Mouse (Mus musculus) liver (tissue): ENCODE measurements around the gene Rasgrf1.

Experiments used
- DNase-seq: peaks from one replicate; pipeline ENCODE4 v3.0.0-alpha.2; 2020; ENCODE audit warnings: mixed read lengths

Rasgrf1 gene

DNA sequence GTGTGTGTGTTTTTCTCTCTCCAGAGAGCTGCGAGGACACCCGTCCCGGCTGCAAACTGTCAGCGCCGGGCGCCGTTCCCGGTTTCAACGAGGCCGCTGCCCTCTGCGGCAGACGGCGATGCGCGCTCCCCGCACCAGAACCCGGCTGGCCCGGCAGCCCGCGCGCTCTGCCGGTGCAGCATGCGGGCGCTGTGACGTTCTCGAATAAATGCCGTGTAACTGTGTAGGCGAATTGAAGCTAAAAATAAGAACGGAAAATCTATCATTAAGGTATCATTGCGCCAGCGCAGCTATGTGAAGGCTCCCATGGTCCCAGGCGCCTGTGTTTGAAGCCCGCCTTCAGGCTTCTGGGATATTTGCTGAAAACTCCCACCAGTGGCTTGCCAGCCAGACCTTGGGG, 1.1 kb upstream of the Rasgrf1 start:
- DNase-seq, result no peak

DNA sequence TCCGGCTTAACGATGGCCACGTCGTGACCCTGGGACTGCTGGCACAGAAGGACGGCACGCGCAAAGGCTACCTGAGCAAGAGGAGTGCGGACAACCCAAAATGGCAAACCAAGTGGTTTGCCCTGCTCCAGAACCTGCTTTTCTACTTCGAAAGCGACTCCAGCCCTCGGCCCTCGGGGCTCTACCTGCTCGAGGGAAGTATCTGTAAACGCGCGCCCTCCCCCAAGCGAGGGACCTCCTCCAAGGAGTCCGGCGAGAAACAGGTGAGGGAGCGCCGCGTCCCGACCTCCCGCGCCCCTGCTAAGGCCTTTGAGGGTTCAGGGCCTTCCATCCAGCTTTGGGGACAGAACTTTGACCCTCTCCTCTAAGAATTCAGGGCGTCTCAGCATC, 298 bp downstream of the Rasgrf1 start:
- no peak for DNase-seq

DNA sequence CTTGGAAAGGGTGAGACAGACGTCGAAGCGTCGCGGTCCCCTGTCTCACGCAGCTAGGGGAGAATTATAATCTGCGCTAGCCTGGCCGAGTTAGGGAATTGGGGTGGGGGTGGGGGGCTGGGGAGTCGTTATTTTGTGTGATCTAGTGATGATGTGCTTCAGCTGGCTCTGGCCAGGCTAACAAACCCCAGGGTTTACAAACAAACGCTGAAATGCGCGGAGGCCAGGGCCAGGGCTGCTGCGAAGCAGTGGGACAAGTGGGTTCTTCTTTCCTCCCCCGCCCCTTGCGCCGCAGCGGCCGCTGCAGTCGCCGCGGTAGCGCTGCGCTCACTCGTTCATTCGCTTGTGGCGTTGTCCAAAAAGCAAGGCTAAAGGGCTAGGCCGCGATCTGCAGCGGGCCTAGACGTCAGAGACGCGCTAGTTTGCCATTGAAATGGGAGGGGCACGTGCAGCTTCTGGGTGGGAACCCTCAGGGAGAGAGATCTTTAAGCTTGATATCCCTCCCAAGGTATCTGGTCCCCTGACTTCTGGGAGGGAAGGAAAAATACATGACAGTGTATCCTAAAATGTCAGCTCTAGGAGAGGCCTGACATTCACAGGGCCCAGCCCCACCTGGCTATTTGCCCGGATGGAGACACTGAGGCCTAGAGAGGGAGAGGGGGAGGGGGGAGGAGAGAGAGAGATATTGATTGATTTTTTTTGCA, 1.2 kb downstream of the Rasgrf1 start:
- no peak for DNase-seq

DNA sequence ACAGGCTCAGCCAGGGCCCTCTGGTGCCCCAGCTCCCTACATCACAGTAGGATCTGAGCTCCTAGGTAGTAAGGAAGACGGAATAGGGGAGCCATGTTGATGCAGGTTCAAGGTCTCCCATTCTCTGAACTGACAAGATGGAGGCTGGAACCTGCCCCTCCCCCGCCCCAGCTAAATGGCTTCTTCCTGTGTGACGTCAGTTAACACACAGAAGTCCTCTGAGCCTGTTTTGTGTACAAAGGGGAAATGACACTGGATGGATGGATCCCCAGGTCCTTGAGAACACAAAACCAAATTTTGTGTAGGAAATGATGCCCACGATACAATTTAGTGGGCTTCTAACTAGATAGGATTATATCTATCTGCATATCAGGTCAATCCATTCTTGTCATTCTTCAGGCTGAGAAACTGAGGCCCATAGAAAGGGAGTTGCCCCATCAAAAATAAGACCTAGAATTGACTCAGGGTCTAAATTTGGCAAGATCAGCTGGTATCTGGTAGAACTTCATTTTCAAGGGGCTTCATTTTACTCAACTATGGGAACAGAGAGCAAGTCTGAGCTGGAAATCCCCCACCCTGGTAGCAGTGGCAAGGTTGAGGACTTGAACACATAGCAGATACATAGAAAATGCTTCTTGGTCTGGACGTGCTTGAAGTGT, 2.3 kb downstream of the Rasgrf1 start:
- DNase-seq, result no peak

DNA sequence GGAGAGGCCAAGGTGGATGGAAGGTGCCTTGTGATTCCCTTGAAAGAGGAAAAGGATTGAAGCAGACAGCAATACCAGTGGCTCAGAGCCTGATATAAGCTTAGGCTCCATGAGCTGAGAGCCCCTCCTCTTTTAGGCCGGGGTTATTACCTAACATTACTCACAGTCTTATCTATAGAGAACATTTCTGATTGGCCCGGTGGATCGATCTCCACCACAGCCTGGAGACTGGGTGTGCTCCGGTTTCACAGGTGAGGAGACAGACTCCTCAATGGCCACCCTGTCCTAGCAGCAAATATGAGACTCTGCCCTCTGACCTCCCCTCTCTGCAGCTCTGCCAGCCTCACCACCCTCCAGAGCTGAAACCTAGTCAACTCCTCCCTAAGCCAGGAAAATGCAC, 3.4 kb downstream of the Rasgrf1 start:
- no peak for DNase-seq

DNA sequence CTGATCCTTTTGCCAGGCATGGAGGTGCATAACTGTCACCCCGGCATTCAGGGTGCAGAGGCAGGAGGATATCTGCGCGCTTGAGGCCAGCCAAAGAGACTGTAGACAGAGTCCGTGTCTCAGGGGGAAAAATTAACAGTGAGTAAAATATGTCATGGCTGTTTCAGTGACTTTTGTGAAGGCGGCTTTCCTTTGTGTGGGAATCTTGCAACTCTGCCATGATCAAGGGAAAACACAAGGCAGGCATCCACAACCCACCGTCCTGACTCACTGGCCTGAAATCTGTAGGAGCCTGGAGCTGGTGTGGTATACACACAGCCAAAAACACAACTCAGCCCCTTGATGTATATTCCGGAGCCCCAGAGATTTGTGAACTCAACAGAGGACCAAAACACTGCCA, 6.8 kb downstream of the Rasgrf1 start:
- no peak for DNase-seq

DNA sequence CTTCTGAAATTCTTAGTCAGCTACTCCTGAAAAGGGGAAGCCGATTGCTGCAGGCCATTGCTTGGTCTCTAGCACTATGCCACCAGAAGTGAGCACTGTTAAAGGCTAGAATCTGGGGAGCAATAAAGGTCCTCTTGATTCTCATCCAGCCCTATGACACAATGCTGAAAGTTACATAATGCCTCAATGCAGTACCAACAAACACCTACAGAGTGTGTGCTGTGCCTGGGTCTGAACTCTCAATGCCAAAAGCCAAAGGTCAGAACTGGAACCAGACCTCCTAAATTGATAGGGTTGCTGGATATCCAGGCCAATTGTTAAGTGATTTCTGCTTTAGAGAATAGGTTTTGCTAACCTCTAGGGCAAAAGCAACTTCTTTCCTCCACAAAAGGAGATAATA, 7.7 kb downstream of the Rasgrf1 start:
- no peak for DNase-seq

DNA sequence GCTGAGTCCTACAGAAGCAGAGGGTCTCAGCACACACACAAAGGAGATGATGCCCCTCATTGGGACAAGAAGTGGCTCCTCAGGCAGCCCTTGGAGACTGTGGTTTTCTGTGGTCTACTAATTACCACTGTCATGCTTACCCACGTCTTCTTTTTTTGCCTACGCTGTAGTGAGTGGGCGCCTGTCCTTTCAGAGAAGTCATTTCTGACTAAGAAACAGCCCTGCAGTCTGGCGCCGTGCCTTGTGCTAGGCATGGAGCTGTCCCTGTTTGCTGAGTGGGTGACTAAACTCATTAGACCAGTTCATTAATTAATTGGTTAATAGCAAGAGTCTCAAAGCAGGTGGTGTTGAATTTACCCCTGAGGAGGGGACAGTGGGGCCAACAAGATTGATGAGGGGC, 9.1 kb downstream of the Rasgrf1 start:
- DNase-seq, result no peak

DNA sequence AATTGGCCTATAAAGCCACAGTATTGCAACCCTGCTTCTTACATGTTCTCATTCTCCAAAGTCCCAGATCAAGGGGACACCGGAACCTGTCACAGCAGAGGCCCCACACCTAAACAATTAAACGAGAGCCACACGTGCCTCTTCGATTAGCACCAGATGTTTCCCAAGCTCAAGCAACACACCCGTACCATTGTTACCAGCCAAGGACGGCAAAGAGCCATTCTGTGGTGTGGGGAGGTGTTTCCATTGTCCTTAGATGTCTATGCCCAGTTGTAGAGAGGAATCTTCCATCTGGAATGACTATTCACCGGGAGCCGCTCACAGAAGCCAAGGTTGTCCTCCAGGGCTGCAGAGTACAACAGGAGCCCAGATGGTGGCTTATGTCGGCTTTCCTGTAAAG, 11.4 kb downstream of the Rasgrf1 start:
- DNase-seq, result no peak

DNA sequence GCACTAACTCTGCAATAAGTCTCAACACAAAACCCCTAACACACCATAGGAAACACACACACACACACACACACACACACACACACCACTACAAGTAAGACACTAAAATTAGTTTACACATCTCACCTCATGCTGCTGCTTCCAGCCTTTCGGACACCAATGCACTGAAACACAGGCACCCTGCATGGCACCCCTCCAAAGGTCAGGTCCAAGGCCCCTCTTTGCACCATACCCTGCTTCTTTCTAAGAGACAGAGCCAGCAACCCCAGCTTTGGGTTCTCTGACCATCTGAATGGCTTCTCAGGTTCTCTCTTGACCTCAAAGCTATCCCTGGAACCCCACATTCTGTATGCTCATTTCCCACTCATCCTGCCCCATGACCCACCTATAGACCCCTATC, 13.0 kb downstream of the Rasgrf1 start:
- DNase-seq, result no peak

DNA sequence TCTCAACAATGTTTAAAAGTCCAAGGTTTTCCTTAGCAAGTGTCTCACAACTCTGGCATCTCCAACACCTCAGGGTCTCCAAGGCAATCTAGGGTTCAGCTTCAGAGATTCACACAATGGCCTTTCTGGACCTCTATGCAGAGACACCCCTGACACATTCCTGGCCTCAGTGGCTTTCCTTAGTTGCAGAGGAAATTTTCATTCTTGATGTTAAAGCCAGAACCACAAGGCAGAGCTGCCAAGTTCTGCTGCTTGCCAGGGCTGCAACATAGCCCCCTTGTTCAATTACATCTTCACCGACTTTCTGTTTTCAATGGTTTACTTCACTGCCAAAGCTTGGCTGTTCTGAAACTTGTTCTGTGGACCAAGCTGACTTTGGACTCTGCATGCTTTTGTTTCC, 15.1 kb downstream of the Rasgrf1 start:
- no peak for DNase-seq

DNA sequence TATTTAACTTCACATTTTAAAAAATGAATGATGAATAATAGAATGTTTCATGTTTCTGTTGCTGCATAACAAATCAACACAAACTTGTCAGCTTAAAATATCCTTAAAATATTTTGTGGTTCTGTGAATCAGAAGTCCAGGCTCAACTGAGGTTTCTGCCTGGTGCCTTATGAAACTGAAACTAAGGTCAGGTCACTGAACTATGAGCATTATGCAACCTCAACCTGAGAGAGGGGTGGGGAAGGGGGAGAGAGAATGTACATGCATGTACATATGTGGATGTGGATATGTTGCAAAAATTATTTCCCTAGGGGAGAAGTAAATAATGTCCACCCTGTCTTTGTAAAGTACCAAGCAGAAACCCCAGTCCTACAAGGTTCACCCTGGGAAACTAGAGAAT, 18.8 kb downstream of the Rasgrf1 start:
- no peak for DNase-seq

DNA sequence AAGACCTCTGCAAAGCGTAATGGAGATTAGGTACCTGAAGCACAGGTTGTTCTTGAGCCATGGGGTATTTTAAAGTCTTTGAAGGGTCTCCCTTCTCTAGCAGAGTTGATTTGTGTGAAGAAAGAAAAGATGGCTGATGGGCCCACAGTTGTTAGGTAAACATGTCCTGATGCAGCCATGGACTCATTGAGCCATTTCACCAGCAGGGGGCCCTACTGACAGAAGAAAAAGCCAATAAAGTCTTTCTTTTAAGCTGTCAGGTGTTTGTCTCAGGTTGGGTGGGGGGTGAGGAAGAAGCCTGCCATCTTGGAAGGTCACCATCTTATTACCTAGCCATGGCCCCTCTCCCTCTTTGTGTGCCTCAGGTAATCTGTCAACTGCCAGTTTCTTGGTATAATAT, 30.7 kb downstream of the Rasgrf1 start:
- no peak for DNase-seq

DNA sequence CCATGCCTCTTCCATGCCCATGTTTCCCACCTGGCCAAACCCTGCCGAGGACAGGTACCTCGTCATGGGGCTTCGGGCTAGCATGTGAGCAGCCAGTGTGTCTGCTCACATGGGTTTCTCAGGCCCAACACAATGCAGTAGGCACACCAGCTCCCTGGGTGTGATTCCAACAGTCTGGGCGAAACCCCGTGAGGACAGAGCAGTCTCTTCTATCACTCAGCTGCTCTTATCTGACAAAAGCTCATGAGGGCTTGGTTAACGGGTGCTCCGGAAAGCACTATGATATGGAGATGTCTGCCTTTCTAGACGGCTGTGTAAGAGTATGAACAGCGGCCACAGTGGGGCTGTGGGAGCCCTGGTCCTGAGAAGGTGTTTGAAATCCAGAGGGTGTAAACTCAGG, 37.1 kb downstream of the Rasgrf1 start:
- DNase-seq, result no peak

DNA sequence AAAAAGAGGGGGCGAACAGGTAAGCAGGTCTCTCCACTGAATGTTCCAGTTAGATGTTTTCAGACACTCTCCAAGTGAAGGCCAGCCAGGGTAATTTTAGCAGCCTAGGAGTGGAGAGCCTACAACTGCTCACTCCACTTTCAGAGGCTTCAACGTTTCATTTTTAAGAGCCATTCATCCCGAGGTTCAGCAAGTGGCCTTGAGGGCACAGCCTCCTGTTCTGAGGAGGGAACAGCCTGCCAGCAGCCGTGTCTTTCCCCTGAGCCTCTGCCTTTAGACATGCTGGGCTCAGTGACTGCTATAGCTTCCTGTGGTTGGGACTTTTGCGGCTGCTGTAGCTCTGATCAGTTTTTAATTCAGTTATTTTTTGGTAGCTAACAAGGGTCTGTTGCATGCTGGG, 38.9 kb downstream of the Rasgrf1 start:
- DNase-seq, result no peak

DNA sequence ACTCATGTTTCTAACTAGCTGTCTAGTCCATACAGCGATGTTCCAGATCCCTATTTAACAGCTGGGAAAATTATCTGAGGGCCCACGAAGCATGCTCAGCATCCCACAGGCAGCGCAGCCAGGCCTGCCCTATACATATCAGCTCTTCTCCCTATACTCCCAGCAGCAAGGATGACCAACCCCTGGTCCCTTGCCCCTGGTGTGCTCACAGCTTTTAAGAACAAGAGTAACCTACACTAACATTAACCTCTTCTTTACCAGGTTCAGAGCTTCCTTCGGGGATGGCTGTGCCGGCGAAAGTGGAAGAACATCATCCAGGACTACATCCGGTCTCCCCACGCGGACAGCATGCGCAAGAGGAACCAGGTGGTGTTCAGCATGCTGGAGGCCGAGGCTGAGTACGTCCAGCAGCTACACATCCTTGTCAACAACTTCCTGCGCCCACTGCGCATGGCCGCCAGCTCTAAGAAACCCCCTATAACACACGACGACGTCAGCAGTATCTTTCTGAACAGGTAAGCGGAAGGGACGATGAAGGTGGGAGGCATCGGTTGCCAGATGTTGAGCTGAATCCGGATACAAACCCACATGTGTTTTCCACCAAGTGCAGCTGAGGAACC, 44.0 kb downstream of the Rasgrf1 start:
- no peak for DNase-seq

DNA sequence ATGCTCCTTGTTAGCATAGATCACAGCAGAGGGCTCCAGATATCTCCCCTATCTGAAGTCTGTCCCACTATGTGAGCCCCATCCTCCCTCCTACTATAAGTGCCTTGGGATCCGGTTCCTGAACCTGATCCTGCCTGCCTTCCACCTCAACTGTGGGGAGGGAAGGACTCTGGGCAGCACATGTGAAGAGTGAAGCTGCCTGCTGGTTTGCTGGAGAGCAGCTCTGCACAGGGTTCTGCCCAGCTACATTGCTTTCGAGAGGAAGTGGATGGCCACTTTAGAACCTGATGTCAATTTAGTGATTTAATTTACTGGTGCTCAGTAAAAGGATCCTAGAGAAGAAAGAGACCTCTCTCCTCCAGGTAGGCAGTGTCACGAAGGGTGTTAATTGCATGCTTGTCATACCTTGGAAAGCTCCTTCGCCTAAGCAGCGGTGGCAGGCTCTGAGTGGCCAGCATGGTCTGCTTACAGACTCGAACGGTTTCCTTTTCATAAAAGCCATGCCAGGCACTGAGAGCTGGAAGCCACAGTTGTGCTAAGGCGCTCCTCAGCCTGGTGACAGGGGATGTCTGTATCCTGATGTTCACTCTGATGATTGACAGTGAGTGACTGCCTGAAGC, 45.3 kb downstream of the Rasgrf1 start:
- DNase-seq, result no peak

DNA sequence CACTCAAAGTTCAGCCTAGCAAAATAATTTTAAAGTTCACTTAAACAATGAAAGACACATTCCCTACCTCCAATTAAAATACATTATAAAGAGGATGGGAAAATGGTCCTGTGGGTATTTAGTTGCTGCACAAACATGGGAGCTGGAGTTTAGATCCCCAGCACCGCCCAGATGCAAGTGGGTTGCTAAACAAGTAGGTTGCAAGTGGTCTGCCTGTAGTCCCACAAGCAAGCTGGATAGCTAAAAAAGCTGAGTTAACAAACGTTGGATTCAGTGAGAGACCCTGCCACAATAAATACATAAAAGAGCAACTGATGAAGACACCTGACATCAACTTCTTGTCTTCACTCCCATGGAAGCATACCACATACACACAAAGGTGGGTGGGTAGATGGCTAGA, 49.3 kb downstream of the Rasgrf1 start:
- no peak for DNase-seq

DNA sequence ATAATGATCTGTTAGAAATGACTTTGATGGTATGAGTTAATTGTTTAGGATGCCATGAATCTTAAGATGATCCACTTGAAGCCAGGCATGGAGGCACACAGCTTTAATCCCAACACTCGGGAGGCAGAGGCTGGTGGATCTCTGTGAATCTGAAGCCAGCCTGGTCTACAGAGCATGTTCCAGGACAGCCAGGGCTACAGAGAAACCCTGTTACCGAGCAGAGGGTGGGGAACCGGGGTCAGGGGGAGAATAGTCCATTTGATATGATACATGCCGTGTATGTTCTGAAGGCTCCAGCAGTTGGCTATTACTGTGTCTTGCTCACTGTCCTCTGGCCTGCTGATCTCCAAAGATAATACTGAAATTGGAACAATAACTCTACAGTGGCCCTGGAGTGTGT, 54.4 kb downstream of the Rasgrf1 start:
- DNase-seq, result no peak

DNA sequence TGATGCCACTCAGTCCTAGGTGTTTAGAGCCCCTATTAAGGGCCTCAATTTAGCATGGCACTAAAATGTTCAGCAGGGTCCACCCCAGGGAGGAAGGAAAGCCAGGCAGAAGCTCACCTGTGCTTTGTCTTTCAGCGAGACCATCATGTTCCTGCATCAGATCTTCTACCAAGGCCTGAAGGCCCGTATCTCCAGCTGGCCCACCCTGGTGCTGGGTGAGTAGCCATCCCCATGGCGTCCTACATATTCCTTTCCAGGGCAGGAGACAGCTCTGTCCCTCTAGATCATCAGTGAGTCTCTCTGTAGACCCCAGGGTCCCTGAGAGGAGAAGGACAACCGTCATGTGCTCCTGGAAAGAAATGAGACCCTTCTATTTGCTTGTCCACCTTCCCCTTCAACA, 58.0 kb downstream of the Rasgrf1 start:
- DNase-seq, result no peak

DNA sequence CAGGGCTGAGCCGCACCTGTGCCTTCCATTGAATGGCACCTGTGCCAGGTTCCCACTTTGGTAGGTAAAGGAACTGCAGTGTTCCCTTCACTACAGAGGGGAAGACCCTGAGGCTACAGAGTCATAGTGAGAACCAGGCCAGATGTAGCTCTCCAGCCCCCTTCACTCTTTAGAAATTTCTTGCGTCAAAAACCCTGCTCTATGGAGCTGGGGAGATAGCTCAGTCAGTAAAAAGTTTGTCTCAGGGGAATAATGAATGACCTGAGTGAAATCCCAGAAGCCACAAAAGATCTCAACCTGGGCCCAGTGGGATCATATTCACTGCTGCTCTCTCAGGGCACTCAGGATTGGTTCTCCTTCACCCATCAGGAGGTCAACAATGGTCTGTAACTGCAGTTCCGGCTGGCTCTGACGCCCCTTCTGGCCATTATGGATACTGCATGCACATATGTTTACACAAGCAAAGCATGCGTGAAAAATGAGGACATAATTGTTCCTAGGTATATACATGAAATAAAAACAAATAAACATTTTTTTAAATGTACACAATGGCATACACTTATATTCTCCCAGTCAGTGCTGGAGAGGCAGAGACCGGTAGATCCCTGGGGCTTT, 59.2 kb downstream of the Rasgrf1 start:
- DNase-seq, result no peak

DNA sequence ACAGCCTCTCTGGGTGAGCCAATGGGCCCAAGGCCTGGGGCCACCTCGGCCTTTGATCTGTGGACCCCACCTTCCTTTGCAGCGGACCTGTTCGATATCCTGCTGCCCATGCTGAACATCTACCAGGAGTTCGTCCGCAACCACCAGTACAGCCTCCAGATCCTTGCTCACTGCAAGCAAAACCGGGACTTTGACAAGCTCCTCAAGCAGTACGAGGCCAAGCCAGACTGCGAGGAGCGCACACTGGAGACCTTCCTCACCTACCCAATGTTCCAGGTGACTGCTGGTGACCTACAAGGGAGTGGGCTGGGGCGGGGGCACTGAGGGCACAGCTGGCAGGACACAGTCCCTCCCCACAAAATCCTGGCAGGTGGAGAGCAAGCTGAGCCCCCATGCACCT, 60.6 kb downstream of the Rasgrf1 start:
- no peak for DNase-seq

DNA sequence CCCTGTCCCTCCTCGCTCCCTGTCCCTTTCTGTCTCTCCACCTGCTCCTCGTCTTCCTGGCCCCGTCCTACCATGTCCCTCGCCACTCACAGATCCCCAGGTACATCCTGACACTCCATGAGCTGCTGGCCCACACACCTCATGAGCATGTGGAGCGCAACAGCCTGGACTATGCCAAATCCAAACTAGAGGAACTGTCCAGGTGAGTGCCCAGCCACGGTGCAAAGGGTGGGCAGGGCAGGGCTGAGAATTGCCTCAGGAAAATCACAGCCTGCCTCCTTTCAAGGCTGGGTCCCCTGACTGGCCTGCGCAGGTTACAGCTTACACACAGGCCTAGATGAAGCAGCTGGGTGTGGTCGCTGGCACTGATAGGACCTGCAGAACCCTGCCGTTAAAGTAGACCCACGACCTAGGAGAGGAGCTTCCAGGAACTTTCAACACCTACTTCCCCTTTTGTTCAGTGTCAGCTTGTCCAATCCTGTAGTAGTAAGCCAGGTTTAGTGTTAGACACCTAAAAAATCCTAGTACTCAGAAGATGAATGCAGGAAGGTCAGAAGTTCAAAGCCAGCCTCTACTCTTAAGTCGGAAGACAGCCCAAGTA, 61.3 kb downstream of the Rasgrf1 start:
- no peak for DNase-seq
